Mouse (Mus musculus) forebrain, embryonic 16.5 days (tissue): Measurements from ENCODE around the gene Thap4. TPM values are rescaled to one million over a fixed set of nuclear protein-coding genes. Genes with fewer than 3 reads are reported as not detected.
"Not testable (repeated sequence)": the region's sequence is repeated elsewhere in the genome, so short reads cannot be mapped to it uniquely, and the experiment has no call there.

ENCODE experiments used
- ATAC-seq: fragments of 200-750 bp; cut with Nextera tagmentation; 2 replicates; pipeline ENCODE4 v1.8.0; 2017; ENCODE audit warnings: mild to moderate bottlenecking, moderate library complexity
- H3K27ac ChIP-seq: fragments of 300-500 bp; sonication (generic); 2 replicates; pipeline ENCODE4 v1.5.1; 2014; ENCODE audit warnings: low read length, control low read depth
- H3K27me3 ChIP-seq: fragments of 300-500 bp; sonication (generic); replicated peaks from 2 replicates; pipeline ENCODE4 v1.6.1; 2014; ENCODE audit warnings: low read length; ENCODE audit not compliant: control insufficient read depth, insufficient read depth
- H3K36me3 ChIP-seq: fragments of 300-500 bp; sonication (generic); 2 replicates; pipeline ENCODE4 v1.6.1; 2014; ENCODE audit not compliant: control insufficient read depth, insufficient read depth
- H3K4me1 ChIP-seq: fragments of 300-500 bp; sonication (generic); replicated peaks from 2 replicates; pipeline ENCODE4 v1.6.1; 2014; ENCODE audit warnings: low read length; ENCODE audit not compliant: control insufficient read depth, insufficient read depth
- H3K4me2 ChIP-seq: fragments of 300-500 bp; sonication (generic); 2 replicates; pipeline ENCODE4 v1.6.1; 2014; ENCODE audit warnings: mild to moderate bottlenecking, low read length, control low read depth
- H3K4me3 ChIP-seq: fragments of 300-500 bp; sonication (generic); replicated peaks from 2 replicates; pipeline ENCODE4 v1.5.1; 2014; ENCODE audit warnings: mild to moderate bottlenecking, low read length, control low read depth
- H3K9ac ChIP-seq: fragments of 300-500 bp; sonication (generic); replicated peaks from 2 replicates; pipeline ENCODE4 v1.6.1; 2014; ENCODE audit warnings: low read depth, low read length, control low read depth
- H3K9me3 ChIP-seq: fragments of 300-500 bp; sonication (generic); 2 replicates; pipeline ENCODE4 v1.6.1; 2016; ENCODE audit warnings: low read length; ENCODE audit not compliant: control insufficient read depth
- WGBS: fragments of 180-500 bp; shearing (Covaris S2); extraction: QIAGEN DNeasy Blood & Tissue Kit; methylation state at CpG from one replicate; pipeline ENCODE4 v1.1.7; 2014; 5-methylcytosine and 5-hydroxymethylcytosine counted together
- polyA plus RNA-seq: library from polyadenylated mRNA; unstranded; fragments of >200 nt; fragmentation: Nextera tagmentation; extraction: Ambion mirVana; gene quantifications from 2 replicates; pipeline ENCODE4 v1.2.1, GENCODE M21; 2015

The Thap4 gene
- polyA plus RNA-seq, 1 experiment from 2014 or later = 47.5 TPM

DNA sequence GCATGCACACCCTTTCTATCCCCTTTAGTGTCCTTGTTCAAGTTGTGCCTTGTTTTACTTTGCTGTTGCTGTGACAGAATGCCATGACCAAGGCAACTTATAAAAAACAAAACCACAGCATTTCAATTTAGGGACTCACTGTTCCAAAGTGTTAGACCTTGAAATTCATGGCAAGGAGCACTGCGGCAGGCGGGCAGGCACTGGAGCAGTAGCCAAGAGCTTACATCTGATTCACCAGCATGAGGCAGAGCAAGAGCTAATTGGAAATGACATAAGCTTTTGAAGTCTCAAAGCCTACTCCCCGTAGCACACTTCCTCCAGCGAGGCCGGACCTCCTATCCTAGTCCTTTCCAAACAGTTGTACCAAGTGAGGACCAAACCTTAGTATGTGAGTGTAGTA, 22.0 kb upstream of the Thap4 start:
- Histone ChIP-seq H3K9me3 (no peaks in the 10 kb centered on the region), H3K4me1 (no peaks in the 10 kb centered on the region), H3K4me2 (no peak overlapping the region), H3K27me3 (no peaks in the 10 kb centered on the region), H3K36me3 (peaks cover 39% of the 10 kb centered on the region), H3K9ac (no peak overlapping the region), H3K4me3 (no peak overlapping the region), H3K27ac (no peak overlapping the region)
- ATAC-seq = no peak
- WGBS = 80% methylated on average over 5 of the region's 5 CpGs

- H3K9me3 ChIP-seq = no peaks in the 10 kb centered on the region
- H3K27ac ChIP-seq = no peak overlapping the region
- H3K4me1 ChIP-seq = no peaks in the 10 kb centered on the region
- WGBS = 95% methylated on average over 3 of the region's 3 CpGs
- no peak overlapping the region for H3K9ac ChIP-seq
- H3K36me3 ChIP-seq = peaks cover 8% of the 10 kb centered on the region
- H3K4me2 ChIP-seq = no peak overlapping the region
- no peak overlapping the region for H3K4me3 ChIP-seq
- H3K27me3 ChIP-seq = no peaks in the 10 kb centered on the region
- no peak for ATAC-seq
Observed at GRCm38 (mm10) chr1:93769901-93770300, 15.2 kb upstream of the Thap4 start.

- Histone ChIP-seq H3K36me3 (peaks cover 5% of the 10 kb centered on the region), H3K9ac (no peak overlapping the region), H3K27ac (no peak overlapping the region), H3K9me3 (no peaks in the 10 kb centered on the region), H3K4me3 (no peak overlapping the region), H3K27me3 (no peaks in the 10 kb centered on the region), H3K4me1 (no peaks in the 10 kb centered on the region), H3K4me2 (no peak overlapping the region)
- no peak for ATAC-seq
- WGBS = 98% methylated on average over 6 of the region's 6 CpGs
Observed at GRCm38 (mm10) chr1:93767600-93767999, 12.9 kb upstream of the Thap4 start.

- Histone ChIP-seq H3K9ac (no peak overlapping the region), H3K27me3 (no peaks in the 10 kb centered on the region), H3K4me2 (no peak overlapping the region), H3K27ac (no peak overlapping the region), H3K9me3 (no peaks in the 10 kb centered on the region), H3K4me3 (no peak overlapping the region), H3K4me1 (no peaks in the 10 kb centered on the region), H3K36me3 (peaks cover 2% of the 10 kb centered on the region; the same call in 1 of the 2 replicates)
- 95% methylated on average over 9 of the region's 9 CpGs for WGBS
- ATAC-seq = no peak
Observed at GRCm38 (mm10) chr1:93764871-93765591, 10.4 kb upstream of the Thap4 start.

- not testable (repeated sequence) for H3K4me2 ChIP-seq, H3K9ac ChIP-seq, H3K27ac ChIP-seq, H3K27me3 ChIP-seq, ATAC-seq, H3K36me3 ChIP-seq, H3K4me1 ChIP-seq, H3K4me3 ChIP-seq, H3K9me3 ChIP-seq
- WGBS = 94% methylated on average over 3 of the region's 3 CpGs
Observed at GRCm38 (mm10) chr1:93763531-93763930, 8.9 kb upstream of the Thap4 start.

DNA sequence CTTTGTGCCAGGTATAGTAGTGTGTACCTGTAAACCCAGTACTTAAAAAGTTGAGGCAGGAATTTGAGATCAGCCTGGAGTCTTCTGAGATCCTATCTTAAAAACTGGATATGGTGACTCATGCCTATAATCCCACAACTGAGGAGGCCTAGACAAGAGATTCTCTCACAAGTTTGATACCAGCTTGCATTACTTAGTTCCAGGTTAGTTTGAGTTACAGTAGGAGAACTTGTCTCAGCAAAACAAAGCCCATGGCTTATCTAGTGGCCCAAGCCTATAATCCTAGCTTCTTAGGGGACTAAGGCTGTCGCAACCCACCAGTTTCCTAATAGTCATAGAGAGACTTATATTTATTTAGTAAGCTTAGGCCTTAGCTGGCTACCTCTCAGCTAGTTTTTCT, 5.4 kb upstream of the Thap4 start:
- H3K27me3 ChIP-seq = no peaks in the 10 kb centered on the region
- no peak overlapping the region for H3K4me2 ChIP-seq
- no peaks in the 10 kb centered on the region for H3K9me3 ChIP-seq
- no peak for ATAC-seq
- no peak overlapping the region for H3K9ac ChIP-seq
- no peak overlapping the region for H3K27ac ChIP-seq
- no peak overlapping the region for H3K4me3 ChIP-seq
- WGBS = 96% methylated on average over 1 of the region's 1 CpGs
- H3K36me3 ChIP-seq = no peaks in the 10 kb centered on the region
- peaks cover 14% of the 10 kb centered on the region for H3K4me1 ChIP-seq

DNA sequence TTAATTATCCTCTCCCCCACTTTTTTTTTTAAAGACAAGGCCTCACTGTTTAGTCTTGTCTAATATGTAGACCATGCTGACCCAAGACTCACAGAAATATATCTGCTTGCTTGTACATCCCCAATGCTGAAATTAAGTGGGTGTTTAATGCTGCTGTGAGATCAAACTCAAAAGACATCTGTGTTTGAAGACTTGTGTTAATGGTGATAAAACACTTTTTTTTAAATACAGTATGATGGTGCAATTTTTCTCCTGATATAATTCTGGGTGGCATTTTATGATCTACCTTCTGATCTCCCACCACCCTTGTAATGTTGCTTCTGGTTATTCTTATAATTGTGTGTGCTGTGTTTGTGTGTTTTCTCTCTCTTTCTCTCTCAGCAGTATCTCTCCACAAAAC, 1.5 kb upstream of the Thap4 start:
- Histone ChIP-seq H3K4me2 (peak overlapping the region; percentile 68; the same call in 1 of the 2 replicates), H3K4me3 (no peak overlapping the region), H3K27ac (no peak overlapping the region), H3K27me3 (no peaks in the 10 kb centered on the region), H3K9ac (no peak overlapping the region), H3K9me3 (no peaks in the 10 kb centered on the region), H3K36me3 (no peaks in the 10 kb centered on the region), H3K4me1 (peaks cover 22% of the 10 kb centered on the region)
- ATAC-seq = no peak

DNA sequence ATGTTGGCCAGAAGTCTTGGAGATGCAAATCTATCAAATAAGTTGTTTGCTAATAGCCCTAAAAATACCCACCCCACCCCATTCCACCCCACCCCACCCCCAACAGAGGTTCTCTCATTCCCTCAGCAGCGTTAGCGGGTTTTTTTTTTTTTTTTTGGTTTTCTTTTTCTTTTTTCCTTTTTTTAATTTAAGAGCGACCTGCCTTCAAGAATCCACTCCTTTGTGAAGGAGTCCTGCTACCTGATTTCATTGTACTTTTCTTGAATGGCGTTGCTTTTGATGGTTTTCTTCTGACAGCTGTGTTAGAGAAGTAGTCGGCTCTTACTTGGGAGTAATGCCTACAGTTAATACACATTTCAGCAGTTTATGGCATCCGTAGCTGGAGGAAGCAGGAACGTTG, 954 bp upstream of the Thap4 start:
- no peak for ATAC-seq
- H3K27ac ChIP-seq = no peak overlapping the region
- H3K36me3 ChIP-seq = no peaks in the 10 kb centered on the region
- peak overlapping the region; percentile 76 for H3K4me3 ChIP-seq
- H3K9me3 ChIP-seq = no peaks in the 10 kb centered on the region
- no peaks in the 10 kb centered on the region for H3K27me3 ChIP-seq
- peak overlapping the region; percentile 68 for H3K4me2 ChIP-seq
- H3K4me1 ChIP-seq = peaks cover 22% of the 10 kb centered on the region
- 25% methylated on average over 7 of the region's 7 CpGs for WGBS
- peak overlapping the region; percentile 86 for H3K9ac ChIP-seq

- WGBS = under 1% methylated on average over 13 of the region's 13 CpGs
- Histone ChIP-seq H3K4me2 (peak overlapping the region; percentile 68), H3K36me3 (no peaks in the 10 kb centered on the region), H3K4me1 (peaks cover 22% of the 10 kb centered on the region), H3K9ac (peak overlapping the region; percentile 86), H3K4me3 (peak overlapping the region; percentile 76), H3K27ac (peak overlapping the region; percentile 74), H3K27me3 (no peaks in the 10 kb centered on the region), H3K9me3 (no peaks in the 10 kb centered on the region)
- ATAC-seq = no peak
Observed at GRCm38 (mm10) chr1:93755291-93755610, 587 bp upstream of the Thap4 start.
